Mouse (Mus musculus) MEL (cell line): ENCODE measurements around the gene Dhrs7b. TPM values are rescaled to one million over a fixed set of nuclear protein-coding genes. Genes with fewer than 3 reads are reported as not detected.
A peak's percentile ranks its signal among the peaks of the same experiment; 100 is the strongest.
"Not testable (repeated sequence)": the region's sequence is repeated elsewhere in the genome, so short reads cannot be mapped to it uniquely, and the experiment has no call there.

Source experiments
- DNase-seq: peaks from one replicate; pipeline ENCODE4 v3.0.0; 2011; ENCODE audit warnings: low read depth, low spot score
- H3K27ac ChIP-seq: 2 replicates; pipeline ENCODE4 v1.5.1; 2012; ENCODE audit warnings: low read depth, mild to moderate bottlenecking, control low read depth, low read length, moderate library complexity; ENCODE audit not compliant: control insufficient read depth
- H3K27me3 ChIP-seq, 2 experiments: fragments of 150-350 bp in 1 of 2; sonication (generic) in 1 of 2; 2 replicates each; pipeline ENCODE4 v1.6.1; 2012; ENCODE audit warnings: low read length in 2 of 2, mild to moderate bottlenecking in 2 of 2, improper control_type of control experiment in 1 of 2, moderate library complexity in 1 of 2; ENCODE audit not compliant: insufficient read depth in 2 of 2, control insufficient read depth in 1 of 2
- H3K36me3 ChIP-seq, 2 experiments: 2 replicates each; pipeline ENCODE4 v1.6.1; 2012 to 2014; ENCODE audit warnings: low read length in 2 of 2, improper control_type of control experiment in 1 of 2, inconsistent platforms in 1 of 2, mild to moderate bottlenecking in 1 of 2; ENCODE audit not compliant: insufficient read depth in 2 of 2, control insufficient read depth in 1 of 2
- H3K4me1 ChIP-seq, 2 experiments: fragments of 150-350 bp in 1 of 2; sonication (generic) in 1 of 2; 2 replicates each; pipeline ENCODE4 v1.6.1; 2012; ENCODE audit warnings: low read length in 2 of 2, improper control_type of control experiment in 1 of 2, mild to moderate bottlenecking in 1 of 2; ENCODE audit not compliant: insufficient read depth in 2 of 2, control insufficient read depth in 1 of 2
- H3K4me3 ChIP-seq, 2 experiments: fragments of 150-350 bp in 1 of 2; sonication (generic) in 1 of 2; 2 replicates each; pipeline ENCODE4 v1.5.1; 2012; ENCODE audit warnings: low read depth in 2 of 2, low read length in 2 of 2, mild to moderate bottlenecking in 2 of 2, moderate library complexity in 2 of 2, control low read depth in 1 of 2, improper control_type of control experiment in 1 of 2; ENCODE audit not compliant: control insufficient read depth in 1 of 2, insufficient read depth in 1 of 2
- H3K79me2 ChIP-seq: 2 replicates; pipeline ENCODE4 v1.6.1; 2012; ENCODE audit warnings: mild to moderate bottlenecking, low read length, moderate library complexity; ENCODE audit not compliant: control insufficient read depth, poor library complexity, insufficient read depth
- H3K9ac ChIP-seq: 2 replicates; pipeline ENCODE4 v1.6.1; 2012; ENCODE audit warnings: low read depth, mild to moderate bottlenecking, control low read depth, low read length, moderate library complexity; ENCODE audit not compliant: control insufficient read depth, poor library complexity, severe bottlenecking
- H3K9me3 ChIP-seq: fragments of 150-350 bp; sonication (generic); replicated peaks from 2 replicates; pipeline ENCODE4 v1.6.1; 2012; ENCODE audit warnings: mild to moderate bottlenecking, low read length, improper control_type of control experiment, moderate library complexity; ENCODE audit not compliant: insufficient read depth
- BHLHE40 ChIP-seq: IDR thresholded peaks from 2 replicates; pipeline ENCODE4 v1.6.1; 2012; ENCODE audit warnings: low read depth, mild to moderate bottlenecking, inconsistent platforms, low read length, improper control_type of control experiment, borderline replicate concordance
- CHD2 ChIP-seq: IDR thresholded peaks from 2 replicates; pipeline ENCODE4 v1.6.1; 2011; ENCODE audit warnings: low read length, improper control_type of control experiment
- ELF1 ChIP-seq: IDR thresholded peaks from 2 replicates; pipeline ENCODE4 v1.6.1; 2014; ENCODE audit warnings: low read depth, mild to moderate bottlenecking, inconsistent platforms, low read length, improper control_type of control experiment, moderate library complexity
- EP300 ChIP-seq, 2 experiments: IDR thresholded peaks; 2 replicates each; pipeline ENCODE4 v1.6.1; 2011; ENCODE audit warnings: improper control_type of control experiment in 2 of 2, low read length in 2 of 2, low read depth in 1 of 2, mild to moderate bottlenecking in 1 of 2
- HCFC1 ChIP-seq: IDR thresholded peaks from 2 replicates; pipeline ENCODE4 v1.6.1; 2012; ENCODE audit warnings: low read depth, mild to moderate bottlenecking, inconsistent platforms, low read length, improper control_type of control experiment, moderate library complexity
- KAT2A ChIP-seq: conservative IDR thresholded peaks from 2 replicates; pipeline ENCODE4 v1.6.1; 2012; ENCODE audit warnings: low read depth, low read length, improper control_type of control experiment, inconsistent platforms
- MAFK ChIP-seq: IDR thresholded peaks from 2 replicates; pipeline ENCODE4 v1.6.1; 2011; ENCODE audit warnings: low read depth, mild to moderate bottlenecking, low read length, improper control_type of control experiment, borderline replicate concordance
- MAX ChIP-seq: IDR thresholded peaks from 2 replicates; pipeline ENCODE4 v1.6.1; 2011; ENCODE audit warnings: low read length, improper control_type of control experiment
- MEF2A ChIP-seq: IDR thresholded peaks from 2 replicates; pipeline ENCODE4 v1.6.1; 2014; ENCODE audit warnings: low read depth, mild to moderate bottlenecking, inconsistent platforms, low read length, improper control_type of control experiment; ENCODE audit not compliant: poor library complexity, insufficient replicate concordance, severe bottlenecking; ENCODE audit errors: extremely low read depth
- MXI1 ChIP-seq: IDR thresholded peaks from 2 replicates; pipeline ENCODE4 v1.6.1; 2011; ENCODE audit warnings: mild to moderate bottlenecking, low read depth, low read length, improper control_type of control experiment
- MYB ChIP-seq: IDR thresholded peaks from 2 replicates; pipeline ENCODE4 v1.6.1; 2011; ENCODE audit warnings: mild to moderate bottlenecking, low read depth, low read length, improper control_type of control experiment
- POLR2AphosphoS2 ChIP-seq: IDR thresholded peaks from 2 replicates; pipeline ENCODE4 v1.6.1; 2011; ENCODE audit warnings: low read length, improper control_type of control experiment
- POLR2AphosphoS5 ChIP-seq: IDR thresholded peaks from 2 replicates; pipeline ENCODE4 v1.6.1; 2012; ENCODE audit warnings: low read depth, borderline replicate concordance, mild to moderate bottlenecking, inconsistent platforms, low read length, moderate library complexity, mixed read lengths
- SIN3A ChIP-seq: IDR thresholded peaks from 2 replicates; pipeline ENCODE4 v1.6.1; 2012; ENCODE audit warnings: low read length, improper control_type of control experiment, inconsistent platforms
- TAL1 ChIP-seq: IDR thresholded peaks from 2 replicates; pipeline ENCODE4 v1.6.1; 2012; ENCODE audit warnings: mild to moderate bottlenecking, inconsistent platforms, low read length, moderate library complexity, mixed read lengths
- TBP ChIP-seq: IDR thresholded peaks from 2 replicates; pipeline ENCODE4 v1.8.0; 2011; ENCODE audit warnings: low read depth, low read length, improper control_type of control experiment
- UBTF ChIP-seq: IDR thresholded peaks from 2 replicates; pipeline ENCODE4 v1.6.1; 2012; ENCODE audit warnings: low read depth, mild to moderate bottlenecking, inconsistent platforms, low read length, improper control_type of control experiment, moderate library complexity, borderline replicate concordance; ENCODE audit not compliant: insufficient read depth
- USF1 ChIP-seq: IDR thresholded peaks from 2 replicates; pipeline ENCODE4 v1.6.1; 2014; ENCODE audit warnings: low read depth, mild to moderate bottlenecking, inconsistent platforms, low read length, improper control_type of control experiment, moderate library complexity
- USF2 ChIP-seq, 2 experiments: IDR thresholded peaks; 2 replicates each; pipeline ENCODE4 v1.6.1; 2011 to 2012; ENCODE audit warnings: improper control_type of control experiment in 2 of 2, low read length in 2 of 2, borderline replicate concordance in 1 of 2, inconsistent platforms in 1 of 2, low read depth in 1 of 2, mild to moderate bottlenecking in 1 of 2; ENCODE audit not compliant: insufficient read depth in 1 of 2
- ZMIZ1 ChIP-seq: IDR thresholded peaks from 2 replicates; pipeline ENCODE4 v1.6.1; 2012; ENCODE audit warnings: low read depth, mild to moderate bottlenecking, inconsistent platforms, low read length, improper control_type of control experiment, moderate library complexity
- ZNF384 ChIP-seq: IDR thresholded peaks from 2 replicates; pipeline ENCODE4 v1.6.1; 2012; ENCODE audit warnings: low read depth, mild to moderate bottlenecking, inconsistent platforms, low read length, improper control_type of control experiment
- polyA plus RNA-seq, 2 experiments: library from polyadenylated mRNA; stranded (reverse) in 1 of 2; unstranded in 1 of 2; fragments of >175 nt in 1 of 2; fragments of >200 nt in 1 of 2; gene quantifications; 2 replicates each; pipeline versions ENCODE4 v1.2.1 to v1.2.4; 2012; ENCODE audit warnings: low replicate concordance in 2 of 2, low read depth in 1 of 2; ENCODE audit not compliant: insufficient read length in 2 of 2, insufficient read depth in 1 of 2, missing spikeins in 1 of 2
- total RNA-seq: library from RNA; depleted of rRNA; stranded (reverse); fragments of 300-350 nt; gene quantifications from 2 replicates; pipeline ENCODE4 v1.2.3, GENCODE M21; 2012

The Dhrs7b gene
- total and polyA plus RNA-seq, 3 experiments = 49.5 to 94.7 (median 81.5) TPM

- Histone ChIP-seq H3K9me3 (no peaks in the 10 kb centered on the region), H3K27me3 (no peaks in the 10 kb centered on the region), H3K4me1 (peaks cover 2 to 5% of the 10 kb centered on the region in 2 experiments; a peak in 2 of 4 replicates), H3K36me3 (peaks cover 0 to 6% of the 10 kb centered on the region in 2 experiments; a peak in 2 of 4 replicates), H3K27ac (no peak overlapping the region), H3K4me3 (no peak overlapping the region), H3K9ac (no peak overlapping the region), H3K79me2 (peaks cover 17% of the 10 kb centered on the region)
- TF ChIP-seq POLR2AphosphoS5 (no peak), UBTF (no peak), SIN3A (no peak), ELF1 (no peak), POLR2AphosphoS2 (no peak), MEF2A (no peak), EP300 (IDR thresholded peaks at IDR 0.05; ENCODE audit: low read depth in 1 of 2, low read length in 2 of 2) (no peak)
- DNase-seq = no peak
These were observed 52.0 kb downstream of the Dhrs7b start for GRCm38 (mm10) chr11:60882386-60882785.

- not testable (repeated sequence) for H3K9ac ChIP-seq
- 0 out of 2 replicates have a peak, but pooled peaks have one; percentile 45 for TF ChIP-seq TBP
These were observed 56.6 kb downstream of the Dhrs7b start for GRCm38 (mm10) chr11:60886986-60887385.

GRCm38 (mm10) chr11:60889861-60890260 is 59.4 kb downstream of the Dhrs7b start:
- Histone ChIP-seq H3K36me3 (no peaks in the 10 kb centered on the region), H3K9ac (no peak overlapping the region), H3K4me3 (no peak overlapping the region), H3K79me2 (no peaks in the 10 kb centered on the region), H3K27ac (no peak overlapping the region), H3K9me3 (no peaks in the 10 kb centered on the region), H3K27me3 (no peaks in the 10 kb centered on the region; a peak in 1 of 4 replicates), H3K4me1 (no peaks in the 10 kb centered on the region)
- no peak for DNase-seq
- no peak for TF ChIP-seq TAL1
- no peak for TF ChIP-seq HCFC1
- TF ChIP-seq MAFK = no peak
- no peak for TF ChIP-seq SIN3A
- no peak for TF ChIP-seq MAX
- no peak for TF ChIP-seq KAT2A
- no peak for TF ChIP-seq CHD2
- no peak for TF ChIP-seq BHLHE40
- no peak for TF ChIP-seq MEF2A
- no peak for TF ChIP-seq ZNF384
- no peak for TF ChIP-seq MXI1
- TF ChIP-seq MYB = no peak
- TF ChIP-seq POLR2AphosphoS2 = no peak
- TF ChIP-seq ZMIZ1 = no peak
- TF ChIP-seq USF1 = no peak
- TF ChIP-seq USF2 (IDR thresholded peaks at IDR 0.05; ENCODE audit: borderline replicate concordance in 1 of 2, insufficient read depth in 1 of 2, low read depth in 1 of 2, low read length in 2 of 2) = no peak
- TF ChIP-seq, all 39 proteins: peak for 0

More at GRCm38 (mm10) chr11:60886986-60887385, 56.6 kb downstream of the Dhrs7b start:
- not testable (repeated sequence) for H3K36me3 ChIP-seq, H3K27me3 ChIP-seq, H3K27ac ChIP-seq, DNase-seq, H3K9me3 ChIP-seq, H3K79me2 ChIP-seq, H3K4me1 ChIP-seq, H3K4me3 ChIP-seq
